Mouse (Mus musculus): ENCODE measurements around the gene Ppard. TPM values are rescaled to one million over a fixed set of nuclear protein-coding genes. Genes with fewer than 3 reads are reported as not detected.

Ppard gene
- total RNA-seq, 2 experiments from 2014 or later, result 5.6 to 8.4 TPM

DNA sequence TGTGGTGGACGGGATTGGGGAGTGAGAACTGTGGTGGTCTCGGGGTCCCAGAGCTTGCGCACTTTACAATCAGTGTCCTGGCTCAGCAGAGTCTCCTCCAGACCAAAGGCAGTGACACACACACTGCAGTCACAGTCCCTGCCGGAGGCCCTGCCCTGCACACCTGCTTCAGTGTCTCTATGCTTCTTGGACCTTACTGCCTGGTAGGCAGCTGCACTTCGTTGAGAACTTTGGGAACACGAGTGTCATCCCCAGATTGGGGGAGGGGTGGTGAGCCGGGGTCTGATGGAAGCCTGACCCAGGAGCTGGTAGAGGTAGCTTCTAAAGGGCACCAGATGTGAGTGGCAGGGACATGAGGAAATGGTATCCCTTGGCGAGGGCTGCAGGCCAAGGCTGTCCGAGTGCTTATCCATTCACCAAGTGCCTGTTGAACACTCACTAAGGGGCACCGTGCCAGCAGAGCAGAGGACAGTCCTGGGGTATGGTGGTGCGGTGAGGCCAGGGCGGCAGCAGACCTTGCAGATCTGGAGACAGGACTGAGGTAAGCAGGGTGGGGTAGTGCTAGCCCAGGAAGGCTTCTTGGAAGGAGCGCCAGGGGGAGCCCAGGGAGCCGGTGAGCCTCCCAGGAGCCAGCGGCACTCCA, 47.4 kb downstream of the Ppard start:
- no peak for ATAC-seq (replicated peaks; ENCODE audit: poor library complexity, severe bottlenecking)

DNA sequence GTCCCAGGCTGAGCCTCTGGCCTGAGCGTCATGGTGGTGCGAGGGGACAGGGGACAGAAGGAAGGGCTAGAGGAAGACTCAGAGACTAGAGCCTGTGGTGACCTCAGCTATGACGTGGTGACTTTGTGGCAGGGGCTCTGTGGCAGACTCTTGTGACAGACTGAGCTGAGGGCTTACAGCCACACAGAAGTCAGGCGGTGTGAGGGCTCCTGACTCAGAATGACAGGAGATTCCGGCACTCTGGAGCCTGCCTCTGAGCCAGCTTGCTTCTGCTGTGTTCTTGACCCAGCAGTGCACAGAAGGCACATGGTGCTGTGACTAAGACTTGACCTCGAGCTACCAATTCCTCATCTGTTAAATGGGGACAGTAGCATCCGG, 47.9 kb downstream of the Ppard start:
- ATAC-seq (replicated peaks; ENCODE audit: poor library complexity, severe bottlenecking), result peak; percentile 28; the same call in 1 of the 2 replicates

DNA sequence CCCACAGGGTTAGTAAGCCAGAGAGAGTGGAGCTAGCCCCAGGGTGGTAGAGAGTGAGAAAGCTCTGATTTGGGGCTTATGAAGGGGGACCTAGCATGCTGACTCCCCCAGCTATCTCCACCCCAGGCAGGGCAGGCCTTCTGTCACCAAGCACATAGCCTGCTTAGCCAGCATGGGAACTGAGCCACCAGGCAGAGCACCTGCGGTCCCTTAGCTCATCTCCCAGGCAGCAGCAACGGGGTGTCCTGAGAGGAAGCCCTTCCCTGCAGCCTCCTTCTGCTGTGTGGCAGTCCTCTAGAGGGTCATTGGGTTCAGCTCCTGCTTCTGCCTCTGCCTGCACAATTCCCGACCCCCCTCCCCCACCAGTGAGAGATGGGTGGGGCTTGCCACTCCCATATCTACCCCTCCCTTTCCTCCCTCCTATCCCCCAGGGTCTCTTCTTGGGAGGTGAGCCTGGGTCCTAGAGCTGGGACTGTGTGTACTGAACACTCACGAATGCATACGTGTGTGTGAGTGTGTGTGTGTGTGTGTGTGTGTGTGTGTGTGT, 48.4 kb downstream of the Ppard start:
- no peak for ATAC-seq (replicated peaks; ENCODE audit: poor library complexity, severe bottlenecking)

DNA sequence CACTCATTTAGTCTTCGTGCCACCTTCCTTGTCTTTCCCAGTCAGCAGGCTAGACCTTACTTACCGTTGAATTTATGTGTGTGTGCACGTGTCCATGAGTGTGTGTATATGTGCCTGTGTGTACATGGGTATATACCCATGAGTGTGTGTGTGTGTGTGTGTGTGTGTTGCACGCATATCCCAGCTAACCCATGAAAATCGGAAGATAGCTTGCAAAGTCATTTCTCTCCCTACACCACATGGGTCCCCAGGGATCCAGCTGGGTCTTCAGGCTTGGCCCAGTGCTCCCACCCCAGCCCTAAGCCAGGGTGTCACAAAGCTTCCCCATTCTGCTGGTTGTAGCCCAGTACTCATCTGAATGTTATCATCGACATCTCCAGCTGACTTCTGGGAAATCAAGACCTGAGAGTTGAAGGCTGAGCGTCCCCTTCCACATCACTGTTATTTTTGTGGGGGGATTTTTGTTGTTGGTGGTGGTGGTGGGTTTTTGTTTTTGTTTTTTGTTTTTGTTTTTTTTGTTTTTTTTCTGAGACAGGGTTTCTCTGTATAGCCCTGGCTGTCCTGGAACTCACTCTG, 49.5 kb downstream of the Ppard start:
- no peak for ATAC-seq (replicated peaks; ENCODE audit: poor library complexity, severe bottlenecking)

DNA sequence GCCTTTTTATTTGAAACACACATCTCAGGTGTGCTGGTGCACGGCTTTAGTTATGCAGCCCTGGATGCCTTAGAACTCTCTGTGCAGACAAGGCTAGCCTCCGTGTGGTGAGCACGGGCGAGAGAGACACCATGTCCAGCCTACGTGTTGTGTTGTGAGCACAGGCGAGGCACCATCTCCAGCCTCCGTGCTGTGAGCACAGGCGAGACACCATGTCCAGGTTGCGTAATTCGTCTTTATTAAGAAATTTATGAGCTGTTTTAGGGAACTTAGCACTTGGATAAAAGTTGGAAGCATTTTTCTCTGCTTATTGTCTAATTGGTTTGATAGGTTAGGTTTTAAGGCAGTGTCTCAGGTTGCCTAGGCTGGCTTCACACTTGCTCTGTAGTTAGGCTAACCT, 50.7 kb downstream of the Ppard start:
- peak; percentile 54 for ATAC-seq (replicated peaks; ENCODE audit: poor library complexity, severe bottlenecking)

DNA sequence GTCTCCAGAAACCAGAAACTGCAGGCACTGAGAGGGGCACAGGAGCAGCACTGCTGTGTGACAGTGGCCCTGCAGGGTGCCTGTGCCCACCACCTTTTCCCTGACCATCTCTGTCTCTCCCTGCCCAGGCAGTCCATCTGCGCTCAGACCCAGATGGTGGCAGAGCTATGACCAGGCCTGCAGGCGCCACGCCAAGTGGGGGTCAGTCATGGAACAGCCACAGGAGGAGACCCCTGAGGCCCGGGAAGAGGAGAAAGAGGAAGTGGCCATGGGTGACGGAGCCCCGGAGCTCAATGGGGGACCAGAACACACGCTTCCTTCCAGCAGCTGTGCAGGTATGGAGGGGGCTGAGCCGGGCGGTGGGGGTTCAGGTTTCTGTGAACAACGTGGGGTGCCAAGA, 53.6 kb downstream of the Ppard start:
- ATAC-seq (replicated peaks; ENCODE audit: poor library complexity, severe bottlenecking), result peak; percentile 38

DNA sequence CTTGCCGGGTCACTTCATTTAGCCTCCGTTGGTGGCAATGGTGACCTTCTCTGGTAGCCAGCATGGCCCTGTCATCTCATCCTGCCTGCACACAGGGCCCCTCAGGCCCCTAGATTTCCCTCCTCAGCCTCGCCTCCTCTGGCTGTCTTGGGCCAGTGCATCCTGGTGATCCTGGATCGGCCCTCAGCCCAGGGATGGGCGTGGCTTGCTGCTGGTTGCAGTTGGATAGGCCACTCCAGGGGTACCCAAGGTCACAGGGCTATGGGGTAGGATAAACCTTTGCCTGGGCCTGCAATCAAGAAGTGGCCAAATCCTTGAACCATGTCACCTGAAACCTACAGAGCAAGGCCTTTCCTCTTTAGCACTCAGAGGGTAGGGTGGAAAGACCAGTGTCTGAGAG, 54.5 kb downstream of the Ppard start:
- ATAC-seq (replicated peaks; ENCODE audit: poor library complexity, severe bottlenecking), result no peak

DNA sequence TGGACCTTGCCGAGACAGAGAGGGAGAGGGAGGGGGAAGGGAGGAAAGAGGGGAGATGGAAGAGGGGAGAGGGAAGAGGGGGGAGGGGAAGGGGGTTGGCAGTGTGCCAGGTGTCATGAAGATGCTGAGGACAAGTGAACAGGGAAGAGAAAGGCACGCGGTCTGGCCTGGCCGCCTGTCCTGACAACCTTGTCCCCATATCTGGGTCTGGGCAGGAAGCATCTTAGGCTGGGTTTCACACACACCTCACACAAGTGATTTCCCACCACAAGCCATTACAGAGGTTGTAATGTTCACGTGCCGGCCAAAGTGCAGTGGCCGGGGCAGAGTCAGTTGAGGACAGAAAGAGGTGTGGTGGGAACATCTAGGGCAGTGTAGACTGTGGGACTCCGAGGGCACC, 55.1 kb downstream of the Ppard start:
- ATAC-seq (replicated peaks; ENCODE audit: poor library complexity, severe bottlenecking), result no peak; the same call in 1 of the 2 replicates

DNA sequence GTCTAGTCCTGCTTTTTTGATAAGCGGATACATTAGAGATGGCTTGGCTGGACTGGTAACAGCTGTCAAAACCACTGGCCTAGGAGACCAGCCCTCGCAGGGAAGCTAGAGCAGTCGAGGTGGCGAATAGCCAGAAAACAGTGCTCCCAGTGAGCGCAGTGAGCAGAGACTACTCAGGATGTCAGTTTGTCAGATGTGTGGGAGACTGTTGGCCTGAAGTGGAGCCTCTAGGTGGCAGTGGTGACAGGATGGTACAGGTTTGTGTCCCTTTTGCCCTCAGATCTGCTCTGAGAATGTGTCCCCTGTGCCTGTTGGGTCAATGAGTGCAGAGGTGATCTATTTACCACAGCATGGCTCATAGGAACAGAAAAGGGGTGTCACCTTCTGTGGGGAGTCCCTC, 55.5 kb downstream of the Ppard start:
- ATAC-seq (replicated peaks; ENCODE audit: poor library complexity, severe bottlenecking), result no peak

DNA sequence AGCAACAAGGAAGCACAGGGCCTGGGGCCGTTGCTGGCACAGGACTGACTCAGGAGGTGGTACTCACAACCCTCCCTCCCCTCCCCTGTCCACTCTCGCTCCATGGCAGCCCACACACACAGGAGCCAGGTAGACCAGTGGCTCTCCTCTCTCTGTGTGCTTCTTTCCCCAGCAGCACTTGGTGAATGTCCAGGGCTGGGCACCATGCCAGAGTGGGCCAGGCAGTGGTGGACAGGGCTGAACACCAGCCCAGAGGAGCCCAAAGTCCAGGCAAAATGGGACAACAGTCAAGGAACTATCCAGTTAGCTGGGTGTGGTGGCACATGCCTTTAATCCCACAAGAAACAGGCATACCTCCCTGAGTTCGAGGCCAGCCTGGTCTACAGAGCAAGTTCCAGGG, 57.8 kb downstream of the Ppard start:
- no peak for ATAC-seq (replicated peaks; ENCODE audit: poor library complexity, severe bottlenecking)

DNA sequence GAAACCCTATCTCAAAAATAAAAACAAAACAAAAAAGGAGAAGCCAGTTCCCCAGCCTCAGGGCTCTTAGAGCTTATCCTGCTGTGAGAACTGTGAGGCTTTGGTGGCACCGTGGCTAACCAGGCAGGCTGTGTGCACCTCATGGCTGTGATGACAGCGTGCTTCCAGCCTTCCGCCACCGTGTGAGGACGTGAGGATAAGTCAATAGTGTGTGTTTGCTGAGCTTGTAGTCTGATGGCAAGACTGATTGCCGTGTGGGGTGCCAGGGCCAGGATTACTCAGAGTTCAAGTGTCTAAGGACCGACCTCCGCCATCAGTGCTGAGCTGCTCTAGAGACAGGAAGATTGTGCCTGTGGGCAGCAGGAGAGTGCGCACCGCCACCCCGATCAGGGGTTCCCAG, 58.2 kb downstream of the Ppard start:
- no peak for ATAC-seq (replicated peaks; ENCODE audit: poor library complexity, severe bottlenecking)

DNA sequence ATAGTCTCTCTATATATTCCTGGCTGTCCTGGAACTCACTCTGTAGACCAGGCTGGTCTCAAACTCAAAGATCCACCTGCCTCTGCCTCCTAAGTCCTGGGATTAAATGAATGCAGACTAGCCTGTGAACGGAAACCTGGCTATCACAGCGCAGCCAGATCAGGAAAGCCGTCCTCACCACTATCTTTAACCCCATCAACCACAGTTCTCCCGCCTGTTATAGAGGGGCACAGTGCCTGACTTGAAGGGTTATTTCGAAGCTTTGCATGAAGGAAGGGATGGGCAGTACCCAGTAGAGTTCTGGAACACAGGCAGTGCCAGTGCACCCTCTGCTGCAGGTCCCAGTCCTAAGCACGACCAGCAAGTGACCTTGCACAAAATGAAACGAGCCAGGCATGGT, 58.8 kb downstream of the Ppard start:
- no peak for ATAC-seq (replicated peaks; ENCODE audit: poor library complexity, severe bottlenecking)

DNA sequence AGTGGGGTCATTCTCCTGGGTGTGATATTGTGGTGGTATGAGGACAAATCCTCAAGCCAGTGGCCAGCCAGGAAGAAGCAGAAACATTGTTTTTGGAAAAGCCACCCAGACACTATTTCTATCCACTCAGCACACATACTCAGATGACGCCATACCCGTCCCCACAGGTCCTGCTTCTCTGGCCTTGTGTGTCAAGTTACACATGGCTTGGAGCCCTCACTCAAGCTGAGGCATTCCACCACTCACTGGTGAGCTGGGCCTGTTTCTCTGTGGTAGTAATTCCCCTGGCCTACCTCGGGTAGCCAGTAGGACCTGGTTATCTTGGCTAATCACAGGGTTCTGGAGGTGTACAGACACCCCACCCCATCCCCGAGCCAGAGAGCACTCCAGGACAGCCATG, 61.2 kb downstream of the Ppard start:
- ATAC-seq (replicated peaks; ENCODE audit: poor library complexity, severe bottlenecking), result no peak

DNA sequence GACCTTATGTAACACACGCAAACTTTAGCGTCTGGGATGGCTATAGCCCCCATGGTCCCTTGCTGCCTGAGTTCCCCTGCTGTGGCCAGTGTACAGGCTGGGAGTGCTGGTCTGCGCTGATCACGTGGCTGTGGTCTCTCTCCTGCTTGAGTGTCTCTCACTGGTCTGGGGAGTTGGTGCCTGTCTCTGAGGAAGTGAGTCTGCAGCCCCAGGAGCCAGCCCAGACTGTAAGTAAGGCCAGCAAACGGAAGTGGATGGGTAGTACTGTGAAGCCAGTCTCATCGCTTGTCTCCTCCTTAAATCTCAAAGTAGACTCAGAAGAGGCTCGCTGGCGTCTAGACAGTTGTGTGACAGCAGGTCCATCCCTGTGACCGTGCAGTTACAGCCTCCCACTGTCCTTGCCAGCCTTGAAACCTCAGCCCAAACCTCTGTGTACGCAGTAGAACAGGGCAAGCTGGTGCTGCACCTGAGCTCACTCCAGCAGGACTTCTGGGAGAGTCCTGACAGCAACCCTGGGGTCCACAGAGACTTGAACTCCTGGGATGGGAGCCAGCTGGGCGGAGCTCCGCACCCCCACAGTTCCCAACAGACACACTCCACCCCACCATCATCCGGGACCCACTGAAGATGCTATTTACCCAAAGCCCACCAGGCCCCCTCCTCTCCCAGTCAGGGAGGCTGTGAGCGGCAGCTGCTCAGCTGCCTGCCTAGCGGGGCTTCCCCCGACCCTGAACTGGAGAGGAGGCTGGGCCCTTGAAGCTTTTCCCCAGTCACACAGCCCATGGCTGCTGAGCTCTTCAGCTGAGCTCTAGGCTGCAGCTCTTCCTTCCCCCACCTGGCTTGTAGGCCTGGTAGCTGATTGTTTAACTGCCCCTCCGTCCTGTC, 62.2 kb downstream of the Ppard start:
- ATAC-seq (replicated peaks; ENCODE audit: poor library complexity, severe bottlenecking), result peak; percentile 92

DNA sequence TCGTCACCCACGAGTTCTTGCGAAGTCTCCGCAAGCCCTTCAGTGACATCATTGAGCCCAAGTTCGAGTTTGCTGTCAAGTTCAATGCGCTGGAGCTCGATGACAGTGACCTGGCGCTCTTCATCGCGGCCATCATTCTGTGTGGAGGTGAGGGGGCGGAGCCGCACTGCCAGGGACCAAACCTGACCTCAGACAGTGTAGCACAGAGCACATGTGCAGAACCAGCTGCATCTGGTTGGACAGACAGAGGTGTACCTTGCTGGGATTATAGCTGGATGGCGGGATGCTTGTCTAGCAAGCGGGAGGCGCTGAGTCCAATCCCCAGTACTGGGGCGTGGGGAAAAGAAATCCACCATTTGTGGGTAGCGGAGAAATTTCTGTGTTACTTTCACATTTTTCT, 66.4 kb downstream of the Ppard start:
- ATAC-seq (replicated peaks; ENCODE audit: poor library complexity, severe bottlenecking), result no peak

DNA sequence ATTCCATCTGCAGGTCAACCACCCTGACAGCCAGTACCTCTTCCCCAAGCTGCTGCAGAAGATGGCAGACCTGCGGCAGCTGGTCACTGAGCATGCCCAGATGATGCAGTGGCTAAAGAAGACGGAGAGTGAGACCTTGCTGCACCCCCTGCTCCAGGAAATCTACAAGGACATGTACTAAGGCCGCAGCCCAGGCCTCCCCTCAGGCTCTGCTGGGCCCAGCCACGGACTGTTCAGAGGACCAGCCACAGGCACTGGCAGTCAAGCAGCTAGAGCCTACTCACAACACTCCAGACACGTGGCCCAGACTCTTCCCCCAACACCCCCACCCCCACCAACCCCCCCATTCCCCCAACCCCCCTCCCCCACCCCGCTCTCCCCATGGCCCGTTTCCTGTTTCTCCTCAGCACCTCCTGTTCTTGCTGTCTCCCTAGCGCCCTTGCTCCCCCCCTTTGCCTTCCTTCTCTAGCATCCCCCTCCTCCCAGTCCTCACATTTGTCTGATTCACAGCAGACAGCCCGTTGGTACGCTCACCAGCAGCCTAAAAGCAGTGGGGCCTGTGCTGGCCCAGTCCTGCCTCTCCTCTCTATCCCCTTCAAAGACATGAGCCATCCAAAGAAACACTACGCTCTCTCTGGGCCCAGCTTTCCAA, 67.3 kb downstream of the Ppard start:
- ATAC-seq (replicated peaks; ENCODE audit: poor library complexity, severe bottlenecking), result peak; percentile 4; the same call in 1 of the 2 replicates

DNA sequence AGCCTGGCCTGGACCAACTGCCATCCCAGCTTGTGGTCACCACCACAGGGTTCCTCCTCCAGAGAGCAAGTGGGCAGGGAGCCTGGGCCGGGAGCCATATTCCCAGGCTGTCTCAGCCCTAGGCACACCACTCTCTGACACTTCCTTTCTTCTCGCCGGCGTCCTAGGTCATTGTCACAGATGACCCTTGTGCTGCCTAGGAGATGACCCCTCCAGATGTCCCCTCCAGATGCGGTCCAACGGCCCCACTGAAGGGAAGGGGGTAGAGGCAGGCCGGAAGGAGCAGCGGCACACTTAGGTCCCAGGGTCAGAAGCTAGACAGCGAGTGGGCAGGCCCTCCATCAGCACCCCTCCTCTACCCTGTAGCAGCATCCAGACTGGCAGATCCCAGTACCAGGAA, 67.8 kb downstream of the Ppard start:
- 0 out of 2 replicates have a peak, but pooled peaks have one; percentile 4 for ATAC-seq (replicated peaks; ENCODE audit: poor library complexity, severe bottlenecking)

DNA sequence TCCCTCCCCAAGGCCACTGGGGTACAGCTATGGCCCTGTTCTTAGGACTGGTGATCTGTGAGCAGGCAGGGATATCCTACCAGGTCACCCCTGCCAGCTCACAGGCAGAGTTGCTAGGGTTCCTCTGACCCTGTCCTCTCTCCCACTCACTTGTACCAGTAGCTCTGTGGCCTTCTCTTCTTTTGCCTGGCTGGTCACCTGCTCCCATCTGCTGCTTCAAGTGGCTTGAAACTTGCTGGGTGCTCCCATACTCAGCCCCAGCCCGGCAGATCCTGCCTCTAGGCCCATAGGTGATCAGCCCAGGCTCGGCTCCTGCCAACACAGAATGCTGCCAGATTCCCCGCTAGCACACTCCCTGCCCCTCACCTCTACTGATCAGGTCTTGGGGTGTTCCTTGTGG, 68.3 kb downstream of the Ppard start:
- ATAC-seq (replicated peaks; ENCODE audit: poor library complexity, severe bottlenecking), result no peak

DNA sequence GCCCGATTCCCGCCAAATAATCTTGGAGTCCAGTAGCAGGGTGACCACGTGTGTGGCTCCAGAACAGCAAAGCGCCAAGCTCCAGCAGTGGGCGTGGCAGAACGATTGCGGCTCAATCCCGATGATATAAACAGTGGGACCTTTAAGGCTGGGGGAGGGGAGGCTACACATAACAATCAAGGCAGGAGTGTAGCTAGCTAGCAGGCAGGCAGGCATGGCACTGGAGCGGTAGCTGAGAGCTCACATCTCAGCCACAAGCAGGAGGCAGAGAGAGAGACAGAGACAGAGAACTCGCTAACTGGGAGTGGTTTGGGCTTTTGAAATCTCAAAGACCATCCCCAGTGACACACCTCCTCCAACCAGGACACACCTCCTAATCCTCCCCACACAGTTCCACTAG, 72.7 kb downstream of the Ppard start:
- ATAC-seq (replicated peaks; ENCODE audit: poor library complexity, severe bottlenecking), result no peak

DNA sequence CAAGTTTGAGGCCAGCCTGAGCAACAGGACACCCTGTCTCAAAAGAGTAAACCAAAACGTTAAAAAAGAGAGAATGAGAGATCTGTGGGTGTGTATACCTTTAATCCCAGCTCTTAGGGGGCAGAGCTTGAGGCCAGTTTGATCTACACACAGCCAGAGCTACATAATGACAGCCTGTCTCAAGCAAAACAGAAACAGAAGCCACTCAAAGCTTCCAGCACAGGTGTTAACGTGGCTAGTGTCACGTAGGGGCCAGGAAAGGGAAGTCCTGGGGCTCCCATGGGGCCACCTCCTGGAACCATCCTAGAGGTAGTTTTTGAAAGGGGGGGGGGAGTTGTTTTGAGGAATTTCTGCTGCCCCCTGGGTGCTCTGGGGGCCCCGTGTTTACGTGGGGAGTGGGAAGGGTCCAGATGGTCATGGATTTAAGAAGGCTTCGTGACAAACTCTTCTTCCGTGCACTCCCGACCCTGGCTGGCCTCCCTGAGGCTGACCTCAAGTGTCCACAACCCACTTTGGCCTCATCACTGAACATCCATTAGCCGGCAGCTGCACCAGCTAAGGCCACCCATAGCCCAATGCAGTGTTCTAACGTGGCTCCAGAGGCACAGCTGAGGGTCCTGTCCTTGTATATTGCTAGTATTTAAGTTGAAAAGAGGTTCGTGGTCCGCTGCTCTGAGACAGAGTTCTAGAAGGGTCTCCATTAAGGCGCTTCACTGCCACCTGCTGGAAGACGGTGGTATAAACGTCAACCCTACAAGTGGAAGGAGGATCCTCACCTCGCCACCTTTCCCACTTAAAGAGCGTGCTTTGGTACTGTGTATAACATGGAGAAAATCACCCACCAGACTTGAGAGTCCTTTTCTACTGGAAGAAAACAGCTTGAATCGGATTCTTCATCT, 76.0 kb downstream of the Ppard start:
- peak; percentile 58 for ATAC-seq (replicated peaks; ENCODE audit: poor library complexity, severe bottlenecking)

All from granulocyte monocyte progenitor cell, adult 5-6 weeks (primary cell).